Mouse (Mus musculus) embryo, embryonic 11.5 days (tissue): Measurements from ENCODE around the gene Ptpn21.

ENCODE experiments used
- DNase-seq: peaks from one replicate; pipeline ENCODE4 v3.0.0-alpha.2; 2012; ENCODE audit warnings: low read depth, low spot score

Ptpn21 gene

GRCm38 (mm10) chr12:98724224-98724623 lies 13.0 kb downstream of the Ptpn21 start:
- DNase-seq: no peak

GRCm38 (mm10) chr12:98721030-98721429 lies 16.2 kb downstream of the Ptpn21 start:
- no peak for DNase-seq

GRCm38 (mm10) chr12:98720628-98721027 lies 16.6 kb downstream of the Ptpn21 start:
- no peak for DNase-seq

- DNase-seq: no peak
These were observed 21.1 kb downstream of the Ptpn21 start for GRCm38 (mm10) chr12:98716142-98716541.

- no peak for DNase-seq
These were observed 22.4 kb downstream of the Ptpn21 start for GRCm38 (mm10) chr12:98714757-98715156.

- no peak for DNase-seq
These were observed 23.5 kb downstream of the Ptpn21 start for GRCm38 (mm10) chr12:98713621-98714103.

- DNase-seq: no peak
These were observed 24.4 kb downstream of the Ptpn21 start for GRCm38 (mm10) chr12:98712819-98713218.

GRCm38 (mm10) chr12:98703961-98704360 lies 33.2 kb downstream of the Ptpn21 start:
- DNase-seq: no peak

GRCm38 (mm10) chr12:98703554-98703953 lies 33.7 kb downstream of the Ptpn21 start:
- DNase-seq: no peak

GRCm38 (mm10) chr12:98701564-98701963 lies 35.6 kb downstream of the Ptpn21 start:
- no peak for DNase-seq

- DNase-seq: no peak
These were observed 40.0 kb downstream of the Ptpn21 start for GRCm38 (mm10) chr12:98697202-98697601.

GRCm38 (mm10) chr12:98690230-98690629 lies 47.0 kb downstream of the Ptpn21 start:
- DNase-seq: no peak

GRCm38 (mm10) chr12:98683574-98683973 lies 53.6 kb downstream of the Ptpn21 start:
- DNase-seq: no peak

- no peak for DNase-seq
These were observed 54.0 kb downstream of the Ptpn21 start for GRCm38 (mm10) chr12:98683171-98683570.

GRCm38 (mm10) chr12:98682196-98682595 lies 55.0 kb downstream of the Ptpn21 start:
- no peak for DNase-seq

GRCm38 (mm10) chr12:98679906-98680305 lies 57.3 kb downstream of the Ptpn21 start:
- no peak for DNase-seq

- no peak for DNase-seq
These were observed 59.9 kb downstream of the Ptpn21 start for GRCm38 (mm10) chr12:98677336-98677735.

GRCm38 (mm10) chr12:98676861-98677260 lies 60.3 kb downstream of the Ptpn21 start:
- no peak for DNase-seq

GRCm38 (mm10) chr12:98674627-98675143 lies 62.5 kb downstream of the Ptpn21 start:
- peak; percentile 57 for DNase-seq

- no peak for DNase-seq
These were observed 63.3 kb downstream of the Ptpn21 start for GRCm38 (mm10) chr12:98673879-98674278.

- DNase-seq: no peak
These were observed 66.8 kb downstream of the Ptpn21 start for GRCm38 (mm10) chr12:98670429-98670828.

GRCm38 (mm10) chr12:98669864-98670263 lies 67.3 kb downstream of the Ptpn21 start:
- no peak for DNase-seq

GRCm38 (mm10) chr12:98669086-98669485 lies 68.1 kb downstream of the Ptpn21 start:
- no peak for DNase-seq
